Mouse (Mus musculus) thymus, adult 2 months (tissue): Measurements from ENCODE around the gene Dach1.

Source experiments
- CTCF ChIP-seq: fragments of 200-500 bp; IDR thresholded peaks from 2 replicates; pipeline ENCODE4 v1.5.1; 2012; ENCODE audit warnings: mild to moderate bottlenecking, control low read depth, low read length, moderate library complexity, borderline replicate concordance; ENCODE audit not compliant: control insufficient read depth, poor library complexity, insufficient read depth; ENCODE audit errors: extremely low read depth
- POLR2A ChIP-seq: fragments of 200-500 bp; IDR thresholded peaks from 2 replicates; pipeline ENCODE4 v1.6.1; 2012; ENCODE audit warnings: mild to moderate bottlenecking, low read length, control low read depth, moderate library complexity; ENCODE audit not compliant: control insufficient read depth, poor library complexity, insufficient read depth; ENCODE audit errors: extremely low read depth

DNA sequence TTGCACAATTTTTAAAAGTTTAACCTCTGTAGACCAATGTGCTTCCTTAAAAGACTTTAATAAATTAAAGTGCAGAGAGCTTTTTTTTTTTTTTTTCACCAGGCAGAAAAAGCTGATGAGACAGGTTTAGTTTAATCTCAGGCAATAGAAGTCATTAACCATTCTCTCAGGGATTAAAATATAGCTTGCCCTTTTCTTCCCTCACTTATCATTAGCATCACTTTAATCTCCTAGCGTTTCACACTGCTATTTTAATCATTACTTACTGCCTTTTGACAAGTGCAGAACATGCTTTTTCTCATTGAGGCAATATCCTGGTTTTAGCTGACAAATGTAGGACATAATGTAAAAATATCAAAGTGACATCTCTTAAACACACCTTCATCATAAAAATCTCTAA is 86.1 kb downstream of the Dach1 start:
- TF ChIP-seq POLR2A (no peak), CTCF (no peak)
